Mouse (Mus musculus): ENCODE measurements around the gene Mrpl17.
A peak's percentile ranks its signal among the peaks of the same experiment; 100 is the strongest.
"Not testable (repeated sequence)": the region's sequence is repeated elsewhere in the genome, so short reads cannot be mapped to it uniquely, and the experiment has no call there.

The Mrpl17 gene

GRCm38 (mm10) chr7:105810877-105811489 lies at the start of gene Mrpl17:
Mrpl17 (minus strand) TSS chr7:105811099.
- peak; percentile 99 for DNase-seq (ENCODE audit: low spot score)

GRCm38 (mm10) chr7:105855718-105856560 lies 45.0 kb upstream of the Mrpl17 start:
- not testable (repeated sequence) for DNase-seq (ENCODE audit: low spot score)

DNA sequence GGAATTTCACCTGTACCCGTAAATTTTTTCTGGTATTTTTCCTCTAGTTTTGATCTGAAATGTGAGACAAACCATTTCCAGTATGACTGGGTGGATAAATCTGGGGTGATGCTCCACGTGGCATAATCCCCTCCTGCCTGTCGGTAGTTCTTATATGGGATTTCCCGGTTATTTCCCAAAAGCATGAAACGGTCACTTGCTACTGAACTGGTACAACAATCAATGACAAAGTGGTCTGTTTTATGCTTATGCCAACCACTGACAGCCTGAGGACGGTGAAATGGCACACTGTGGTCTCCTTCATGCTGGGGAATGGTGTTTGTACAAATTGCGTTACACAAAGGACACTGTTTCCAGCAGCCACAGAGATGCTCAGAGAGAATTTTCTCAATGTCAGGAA lies 13.4 kb upstream of the Mrpl17 start:
- DNase-seq (ENCODE audit: low spot score): no peak

DNA sequence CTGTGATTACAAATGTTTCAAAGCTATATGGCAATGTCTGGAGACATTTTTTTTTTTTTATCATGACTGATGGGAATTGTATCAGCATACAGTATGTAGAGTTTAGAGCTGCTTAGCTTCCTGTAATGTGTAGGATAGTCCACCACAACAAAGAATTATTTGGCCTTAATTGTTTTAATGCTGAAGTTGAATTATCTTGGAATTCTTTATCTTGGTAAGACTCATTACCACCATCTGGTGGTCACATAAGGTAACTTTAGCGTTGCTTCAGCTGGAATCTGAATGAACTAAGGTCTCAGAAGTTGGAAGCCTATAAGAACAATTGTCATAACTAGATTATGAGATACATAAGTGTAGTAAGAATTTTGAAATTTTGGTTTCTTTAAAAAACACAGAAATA lies 7.6 kb upstream of the Mrpl17 start:
- peak; percentile 75 for DNase-seq (ENCODE audit: low spot score)

DNA sequence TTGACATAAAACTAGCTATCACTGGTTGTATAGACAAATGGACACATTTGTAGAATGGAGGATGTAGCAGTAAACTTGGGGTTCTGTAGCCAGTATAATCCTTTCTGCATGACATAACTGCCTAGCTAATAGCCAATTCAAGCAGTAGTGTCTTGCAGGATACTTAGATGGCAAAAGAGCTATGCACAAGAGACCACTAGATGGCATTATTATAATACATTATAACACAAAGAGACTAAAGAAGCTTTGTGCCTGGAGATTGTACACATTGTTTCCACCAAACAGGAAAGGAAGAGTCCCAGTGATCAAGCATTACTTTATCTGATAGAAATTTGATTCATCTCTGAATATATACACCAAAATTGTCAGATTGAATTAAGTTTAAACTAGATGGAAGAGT lies 5.8 kb upstream of the Mrpl17 start:
- peak; percentile 34 for DNase-seq (ENCODE audit: low spot score)

DNA sequence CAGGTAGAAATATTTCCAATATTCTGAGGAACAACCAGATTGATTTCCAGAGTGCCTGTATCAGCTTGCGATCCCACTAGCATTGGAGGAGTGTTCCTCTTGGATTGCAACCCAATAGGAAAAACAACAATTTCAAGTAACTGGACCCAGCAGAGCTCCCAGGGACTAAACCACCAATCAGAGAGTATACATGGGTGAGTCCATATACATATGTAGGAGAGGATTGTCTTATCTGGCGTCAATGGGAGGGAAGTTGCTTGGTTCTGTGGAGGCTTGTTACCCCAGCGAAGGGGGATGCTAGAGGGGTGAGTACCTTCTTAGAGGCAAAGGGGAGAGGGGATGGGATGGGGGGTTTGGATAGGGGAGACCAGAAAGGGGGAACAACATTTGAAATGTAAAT lies 2.4 kb upstream of the Mrpl17 start:
- no peak for DNase-seq (ENCODE audit: low spot score)

- DNase-seq (ENCODE audit: low spot score): no peak
Observed at GRCm38 (mm10) chr7:105812566-105812965, 1.7 kb upstream of the Mrpl17 start.

- no peak for DNase-seq (ENCODE audit: low spot score)
Observed at GRCm38 (mm10) chr7:105811516-105811915, 617 bp upstream of the Mrpl17 start.

DNA sequence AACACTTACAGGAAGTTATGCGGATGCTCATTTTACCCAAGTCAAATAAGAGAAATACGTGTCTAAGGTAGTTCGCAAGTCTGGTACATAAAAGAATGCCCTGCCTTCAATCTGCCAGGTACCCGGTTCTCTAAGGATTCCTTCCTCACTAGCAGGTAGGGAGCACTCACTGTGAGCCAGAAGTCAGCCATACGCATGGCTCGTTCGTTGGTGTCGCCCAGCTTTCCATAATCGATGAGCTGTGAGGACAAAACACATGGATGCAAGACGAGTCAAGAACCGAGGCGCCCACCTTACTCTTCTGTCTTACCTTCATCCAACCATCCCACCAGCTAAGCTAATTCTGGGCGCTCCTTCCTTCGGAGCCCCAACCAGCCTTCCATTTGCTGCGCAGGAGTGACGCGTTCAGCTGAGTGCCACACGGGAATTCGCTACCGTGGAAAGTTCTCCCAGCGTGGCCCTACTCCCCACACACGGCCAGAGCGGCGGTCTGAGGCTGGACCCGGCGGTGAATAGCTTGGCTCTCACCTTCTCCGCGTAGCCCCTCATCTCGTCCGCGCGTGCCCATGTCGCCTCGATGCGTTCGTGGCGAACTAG lies 521 bp downstream of the Mrpl17 start:
- DNase-seq (ENCODE audit: low spot score): peak; percentile 43

DNA sequence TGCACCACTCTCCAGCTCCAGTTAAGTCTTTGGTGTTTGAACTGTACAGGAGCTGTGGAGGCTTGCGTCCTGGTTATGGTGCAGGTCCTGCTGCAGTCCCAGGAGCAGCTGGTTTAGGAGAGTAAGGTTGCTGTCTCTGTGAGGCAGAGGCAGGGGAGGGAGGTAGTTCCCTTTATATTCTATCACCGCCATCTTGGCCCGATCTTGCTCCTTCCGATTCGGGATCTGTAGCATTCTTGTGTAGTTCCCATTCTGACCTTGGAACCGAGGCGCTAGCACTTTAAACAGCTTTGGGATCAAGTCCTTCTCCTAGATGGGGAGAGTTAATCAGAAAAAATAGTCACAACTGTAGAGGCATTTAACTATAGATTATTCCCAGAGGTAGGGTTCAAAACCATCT lies 1.1 kb downstream of the Mrpl17 start:
- DNase-seq (ENCODE audit: low spot score): no peak

DNA sequence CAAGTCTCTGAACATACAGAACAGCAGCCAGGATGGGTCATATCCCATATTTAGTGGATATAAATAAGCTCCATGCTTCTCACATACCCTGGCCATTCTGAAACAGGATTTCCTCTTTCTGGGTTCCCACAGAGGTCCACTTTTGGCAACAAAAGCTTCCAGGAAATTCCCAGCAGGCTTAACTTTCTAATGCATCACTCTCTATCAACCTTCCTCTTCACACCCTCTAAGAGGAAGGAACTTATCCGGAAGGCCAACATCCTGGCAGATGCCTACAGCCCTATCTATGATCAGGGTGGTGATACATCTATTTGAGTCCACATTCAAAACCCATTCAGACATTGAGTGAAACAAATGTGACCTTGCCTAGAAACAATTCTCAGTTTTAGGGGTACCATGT lies 2.5 kb downstream of the Mrpl17 start:
- no peak for DNase-seq (ENCODE audit: low spot score)

DNA sequence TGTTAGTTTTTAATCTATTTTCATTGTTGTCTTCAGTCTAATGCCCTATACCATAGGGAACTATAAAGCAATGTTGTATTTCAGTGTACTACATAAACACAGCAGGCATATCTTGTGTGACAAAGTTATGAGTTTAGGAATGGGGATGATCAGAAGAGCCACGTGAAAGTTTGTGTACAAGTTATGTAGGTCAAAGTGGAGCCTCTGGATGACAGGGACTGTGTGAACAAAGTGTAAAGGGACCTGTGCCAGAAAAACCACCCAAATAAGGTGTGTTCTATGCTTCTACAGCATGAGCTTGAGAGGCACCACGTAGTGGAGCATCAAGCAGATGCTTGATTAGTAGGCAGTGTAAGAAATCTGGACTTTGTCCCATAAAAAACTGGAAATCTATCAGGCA lies 4.2 kb downstream of the Mrpl17 start:
- no peak for DNase-seq (ENCODE audit: low spot score)

DNA sequence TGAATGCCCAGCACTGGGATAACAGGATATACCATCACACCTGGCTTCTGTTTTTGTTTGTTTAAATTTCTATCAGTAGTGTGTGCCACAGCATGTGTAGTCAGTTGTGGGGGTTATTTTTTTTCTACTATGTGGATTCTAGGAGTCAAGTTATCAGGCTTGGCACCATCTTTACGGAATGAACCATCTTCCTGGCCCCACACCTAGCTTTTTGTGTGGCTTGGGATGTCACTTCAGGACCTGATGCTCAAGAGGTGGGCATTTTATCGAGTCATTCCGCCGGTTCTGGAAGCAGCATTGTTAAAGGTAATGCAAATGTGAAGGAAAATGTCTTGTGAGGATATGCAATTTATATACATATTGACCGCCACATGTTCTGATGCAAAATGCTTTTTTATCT lies 4.8 kb downstream of the Mrpl17 start:
- no peak for DNase-seq (ENCODE audit: low spot score)

DNA sequence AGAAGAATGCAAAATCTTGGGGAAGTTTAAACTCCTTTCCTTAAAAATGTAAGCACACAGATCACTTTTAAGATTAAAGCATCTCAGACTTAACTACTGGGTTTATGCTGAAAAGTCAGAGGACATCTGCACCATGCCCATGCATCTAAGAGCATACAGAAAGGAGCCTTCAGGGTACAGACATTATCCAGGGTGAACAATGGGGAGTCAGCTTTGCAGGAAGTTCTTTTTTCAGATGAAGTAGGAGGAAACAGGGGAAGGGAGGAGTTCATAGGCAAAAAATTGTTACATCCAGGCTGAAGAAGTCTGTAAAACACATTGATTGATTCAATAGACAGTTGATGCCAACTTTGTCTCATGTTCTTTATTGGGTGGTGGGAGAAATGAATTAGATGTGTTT lies 7.5 kb downstream of the Mrpl17 start:
- no peak for DNase-seq (ENCODE audit: low spot score)

GRCm38 (mm10) chr7:105802771-105803170 lies 8.1 kb downstream of the Mrpl17 start:
- no peak for DNase-seq (ENCODE audit: low spot score)

DNA sequence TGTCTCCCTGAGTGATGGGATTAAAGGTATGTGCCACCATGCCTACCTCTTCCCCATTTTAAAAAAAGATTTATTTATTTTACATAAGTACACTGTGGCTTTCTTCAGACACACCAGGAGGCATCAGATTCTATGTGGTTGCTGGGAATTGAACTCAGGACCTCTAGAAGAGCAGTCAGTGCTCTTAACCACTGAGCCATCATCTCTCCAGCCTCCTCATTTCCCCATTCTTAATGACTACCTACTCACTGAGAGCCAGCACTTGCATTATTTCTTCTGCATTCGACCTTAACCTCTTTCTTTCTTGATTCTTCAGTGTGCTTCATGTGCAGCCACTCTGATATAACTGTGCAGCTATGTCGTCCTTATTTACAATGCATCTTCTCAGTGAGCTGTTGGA lies 8.6 kb downstream of the Mrpl17 start:
- DNase-seq (ENCODE audit: low spot score): no peak

GRCm38 (mm10) chr7:105796972-105797371 lies 13.9 kb downstream of the Mrpl17 start:
- DNase-seq (ENCODE audit: low spot score): no peak

DNA sequence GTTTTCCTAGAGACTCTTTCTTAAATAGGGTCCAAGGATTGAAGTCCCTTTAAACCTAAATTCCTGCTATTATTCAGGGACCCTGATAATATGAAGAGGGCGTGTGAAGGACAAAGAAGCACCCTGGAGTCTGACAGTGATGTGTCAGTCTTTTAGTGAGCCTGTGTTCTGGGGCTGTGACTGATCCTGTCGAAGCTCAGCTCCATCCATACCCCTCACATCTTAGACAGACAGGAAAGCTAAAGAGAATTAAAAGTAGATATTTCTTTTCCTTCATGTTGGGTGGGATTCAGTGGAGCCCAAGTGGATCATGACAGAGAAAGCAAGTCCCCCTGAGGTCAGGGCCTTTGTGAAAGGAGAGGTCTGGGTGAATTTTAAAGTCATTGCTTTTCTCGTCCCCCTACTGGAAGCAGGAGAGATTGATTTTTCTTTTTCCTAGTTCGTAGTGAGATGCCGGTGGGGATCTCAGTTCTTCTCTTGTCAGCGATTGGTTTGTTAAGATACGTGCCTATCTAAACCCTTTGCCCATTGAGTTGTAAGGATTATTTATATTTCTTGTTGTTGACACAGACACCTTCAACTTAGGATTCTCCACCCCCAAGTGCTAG lies 15.0 kb downstream of the Mrpl17 start:
- DNase-seq (ENCODE audit: low spot score): peak; percentile 48

- no peak for DNase-seq (ENCODE audit: low spot score)
Observed at GRCm38 (mm10) chr7:105793701-105794100, 17.2 kb downstream of the Mrpl17 start.

- no peak for DNase-seq (ENCODE audit: low spot score)
Observed at GRCm38 (mm10) chr7:105791147-105791546, 19.8 kb downstream of the Mrpl17 start.

GRCm38 (mm10) chr7:105787285-105788140 lies 23.4 kb downstream of the Mrpl17 start, which contains the start of gene Dchs1:
Dchs1 (minus strand) TSS chr7:105787654.
- DNase-seq (ENCODE audit: low spot score): peak; percentile 59
